Mouse (Mus musculus) C2C12 (cell line): ENCODE measurements around the gene Pex11g.

Experiments used
- CTCF ChIP-seq: IDR thresholded peaks from one replicate; pipeline ENCODE4 v1.5.1; 2011; ENCODE audit not compliant: control insufficient read depth, insufficient read depth, insufficient read length
- USF1 ChIP-seq: IDR thresholded peaks from one replicate; pipeline ENCODE4 v1.6.1; 2011; ENCODE audit warnings: low read depth, mild to moderate bottlenecking, control low read depth, moderate library complexity

DNA sequence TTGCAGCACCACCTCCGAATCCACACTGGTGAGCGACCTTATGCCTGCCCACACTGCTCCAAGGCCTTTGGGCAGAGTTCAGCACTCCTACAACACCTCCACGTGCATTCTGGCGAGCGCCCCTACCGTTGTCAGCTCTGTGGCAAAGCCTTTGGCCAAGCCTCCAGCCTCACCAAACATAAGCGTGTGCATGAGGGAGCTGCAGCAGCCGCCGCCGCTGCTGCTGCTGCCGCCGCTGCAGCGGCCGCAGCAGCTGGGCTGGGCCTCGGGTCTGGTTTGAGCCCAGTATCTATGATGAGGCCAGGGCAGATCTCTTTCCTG lies 28.9 kb upstream of the Pex11g start:
- no peak for TF ChIP-seq CTCF
- TF ChIP-seq USF1, result no peak
